Mouse (Mus musculus): Measurements from ENCODE around the gene Fcho1. TPM values are rescaled to one million over a fixed set of nuclear protein-coding genes. Genes with fewer than 3 reads are reported as not detected.

Gene Fcho1
- polyA plus RNA-seq, 1 experiment from 2014 or later, result 6.1 TPM

DNA sequence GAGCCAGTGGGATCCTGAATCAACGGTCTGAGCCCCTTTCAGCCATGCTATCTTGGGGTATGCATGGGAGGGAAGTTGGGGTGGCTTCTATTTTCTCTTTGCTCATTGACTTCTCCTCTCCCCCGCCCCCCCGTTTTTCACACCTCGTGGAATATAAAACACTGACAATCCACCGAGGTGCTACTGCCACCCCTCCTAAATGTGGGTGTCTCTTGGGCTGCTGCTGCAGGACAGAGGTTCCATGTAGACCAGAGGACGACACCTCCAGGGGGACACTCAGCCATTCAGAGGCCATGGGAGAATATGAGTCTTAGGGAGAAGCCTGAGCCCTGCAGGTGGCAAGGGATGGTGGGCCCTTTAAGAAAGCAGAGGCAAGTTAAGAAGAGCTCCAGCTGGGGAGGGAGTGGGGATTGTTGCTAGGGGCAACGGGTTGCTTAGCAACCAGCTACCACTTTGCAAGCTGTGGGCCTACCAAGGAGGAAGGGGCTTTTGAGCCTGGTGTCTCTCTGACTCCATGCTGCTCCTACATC is 5.5 kb downstream of the Fcho1 start:
- Histone ChIP-seq H3K4me2 (ENCODE audit: low read depth, low read length) (no peak overlapping the region), H3K36me3 (ENCODE audit: control insufficient read depth, insufficient read depth, low read length) (no peaks in the 10 kb centered on the region), H3K27me3 (ENCODE audit: control insufficient read depth, insufficient read depth, low read length) (no peaks in the 10 kb centered on the region), H3K4me1 (ENCODE audit: control insufficient read depth, insufficient read depth, low read length) (peaks cover 8% of the 10 kb centered on the region), H3K4me3 (replicated peaks; ENCODE audit: low read length) (no peak overlapping the region), H3K9me3 (replicated peaks; ENCODE audit: control insufficient read depth, low read length) (no peaks in the 10 kb centered on the region), H3K9ac (ENCODE audit: low read length) (no peak overlapping the region), H3K27ac (ENCODE audit: low read length) (no peak overlapping the region)
- WGBS, result 38% methylated on average over 7 of the region's 7 CpGs
- ATAC-seq (ENCODE audit: insufficient read depth, low FRiP score), result no peak

DNA sequence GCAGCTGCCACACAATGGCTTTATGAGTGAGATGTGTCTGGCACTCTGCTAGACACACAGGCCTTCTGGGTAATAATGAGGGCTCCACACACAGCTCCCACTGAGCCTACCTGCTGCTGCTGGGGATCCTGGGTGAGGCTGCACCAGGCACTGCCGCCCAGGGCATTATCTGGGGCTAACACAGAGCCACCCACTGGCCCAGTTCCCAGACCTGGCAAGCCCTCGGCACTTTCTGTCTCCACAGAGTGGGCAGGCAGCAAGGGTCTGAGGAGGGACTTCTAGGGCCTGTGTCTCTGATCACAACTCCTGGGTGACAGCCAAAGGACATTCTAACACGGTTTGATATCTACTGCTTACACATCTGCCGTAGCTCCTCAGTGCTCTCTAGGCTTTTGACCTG is 6.3 kb downstream of the Fcho1 start:
- Histone ChIP-seq H3K27me3 (ENCODE audit: control insufficient read depth, insufficient read depth, low read length) (no peaks in the 10 kb centered on the region), H3K27ac (ENCODE audit: low read length) (no peak overlapping the region), H3K4me2 (ENCODE audit: low read depth, low read length) (no peak overlapping the region), H3K9me3 (replicated peaks; ENCODE audit: control insufficient read depth, low read length) (no peaks in the 10 kb centered on the region), H3K9ac (ENCODE audit: low read length) (no peak overlapping the region), H3K4me3 (replicated peaks; ENCODE audit: low read length) (no peak overlapping the region), H3K4me1 (ENCODE audit: control insufficient read depth, insufficient read depth, low read length) (no peaks in the 10 kb centered on the region), H3K36me3 (ENCODE audit: control insufficient read depth, insufficient read depth, low read length) (no peaks in the 10 kb centered on the region)
- ATAC-seq (ENCODE audit: insufficient read depth, low FRiP score), result no peak
- 59% methylated on average over 4 of the region's 4 CpGs for WGBS

DNA sequence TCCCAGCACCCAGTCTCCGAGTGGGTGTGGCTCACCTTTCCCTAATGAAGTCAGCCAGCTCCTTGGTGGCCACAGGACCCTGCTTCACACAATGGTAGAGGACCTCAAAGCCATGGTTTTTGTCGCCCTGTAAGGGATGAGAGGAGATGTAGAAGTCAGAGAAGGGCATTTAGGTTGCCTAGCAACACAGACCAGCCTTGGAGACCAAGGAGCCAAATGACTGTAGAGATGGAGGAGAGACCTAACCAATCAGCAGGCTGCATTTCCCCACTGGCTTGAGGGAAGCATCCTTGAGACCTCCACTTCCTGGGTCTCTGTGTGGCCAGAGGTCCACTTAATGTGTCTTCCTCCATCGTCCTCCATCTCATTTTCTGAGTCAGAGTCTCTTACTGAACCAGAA is 7.3 kb downstream of the Fcho1 start:
- Histone ChIP-seq H3K9me3 (replicated peaks; ENCODE audit: control insufficient read depth, low read length) (no peaks in the 10 kb centered on the region), H3K36me3 (ENCODE audit: control insufficient read depth, insufficient read depth, low read length) (no peaks in the 10 kb centered on the region), H3K9ac (ENCODE audit: low read length) (no peak overlapping the region), H3K4me3 (replicated peaks; ENCODE audit: low read length) (no peak overlapping the region), H3K4me2 (ENCODE audit: low read depth, low read length) (no peak overlapping the region), H3K4me1 (ENCODE audit: control insufficient read depth, insufficient read depth, low read length) (no peaks in the 10 kb centered on the region), H3K27me3 (ENCODE audit: control insufficient read depth, insufficient read depth, low read length) (no peaks in the 10 kb centered on the region), H3K27ac (ENCODE audit: low read length) (no peak overlapping the region)
- ATAC-seq (ENCODE audit: insufficient read depth, low FRiP score), result no peak
- WGBS, result 29% methylated on average over 3 of the region's 3 CpGs

DNA sequence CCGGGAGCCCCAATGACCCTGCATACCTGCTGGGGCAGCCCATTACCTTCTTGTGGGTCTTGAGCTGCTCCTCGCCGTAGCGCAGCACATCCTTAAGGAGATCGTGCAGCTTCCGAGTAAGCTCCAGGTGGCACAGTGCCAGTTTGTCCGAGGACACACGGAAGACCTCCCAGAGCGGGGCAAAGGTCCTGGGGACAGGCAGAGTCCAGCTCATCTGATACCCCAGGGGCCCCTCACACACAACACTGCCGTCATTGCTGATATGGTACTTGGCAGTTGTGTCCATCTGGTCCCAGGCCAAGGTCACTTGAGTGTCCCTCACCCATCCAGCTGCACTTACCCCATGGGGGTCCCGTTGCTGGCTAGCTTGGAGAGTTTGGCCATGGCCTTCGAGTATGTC is 8.4 kb downstream of the Fcho1 start:
- WGBS, result 75% methylated on average over 12 of the region's 12 CpGs
- no peak for ATAC-seq (ENCODE audit: insufficient read depth, low FRiP score)

DNA sequence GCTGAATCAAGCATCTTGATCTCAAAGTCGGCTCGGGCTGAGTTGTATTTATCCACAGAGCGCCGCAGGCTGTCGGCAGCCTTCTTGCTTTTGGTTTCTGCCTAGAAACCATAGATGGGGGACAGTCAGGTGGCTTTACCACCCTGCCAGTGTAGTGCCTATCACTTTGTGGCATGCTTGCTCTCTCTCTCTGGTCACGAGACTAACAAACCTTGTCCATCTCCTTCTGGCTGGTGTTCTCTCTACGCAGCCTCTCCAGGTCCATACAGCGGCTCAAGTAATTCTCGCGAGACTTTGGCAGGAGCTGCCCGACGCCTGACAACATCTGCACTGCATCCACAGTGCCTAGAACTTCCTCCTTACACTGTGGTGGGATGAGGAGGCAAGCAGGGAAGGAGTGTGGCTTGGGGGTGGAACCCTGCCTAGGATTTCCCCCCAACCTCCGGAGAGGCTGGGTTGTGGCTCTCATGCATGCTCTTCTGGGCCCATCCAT is 8.9 kb downstream of the Fcho1 start:
- Histone ChIP-seq H3K4me1 (ENCODE audit: control insufficient read depth, insufficient read depth, low read length) (no peaks in the 10 kb centered on the region), H3K27ac (ENCODE audit: low read length) (no peak overlapping the region), H3K36me3 (ENCODE audit: control insufficient read depth, insufficient read depth, low read length) (no peaks in the 10 kb centered on the region), H3K9me3 (replicated peaks; ENCODE audit: control insufficient read depth, low read length) (no peaks in the 10 kb centered on the region), H3K4me3 (replicated peaks; ENCODE audit: low read length) (no peak overlapping the region), H3K4me2 (ENCODE audit: low read depth, low read length) (no peak overlapping the region), H3K9ac (ENCODE audit: low read length) (no peak overlapping the region), H3K27me3 (ENCODE audit: control insufficient read depth, insufficient read depth, low read length) (no peaks in the 10 kb centered on the region)
- 85% methylated on average over 13 of the region's 13 CpGs for WGBS
- no peak for ATAC-seq (ENCODE audit: insufficient read depth, low FRiP score)

More for the DNA sequence above, 8.4 kb downstream of the Fcho1 start:
- Histone ChIP-seq H3K36me3 (ENCODE audit: control insufficient read depth, insufficient read depth, low read length) (no peaks in the 10 kb centered on the region), H3K4me2 (ENCODE audit: low read depth, low read length) (no peak overlapping the region), H3K9me3 (replicated peaks; ENCODE audit: control insufficient read depth, low read length) (no peaks in the 10 kb centered on the region), H3K27ac (ENCODE audit: low read length) (no peak overlapping the region), H3K27me3 (ENCODE audit: control insufficient read depth, insufficient read depth, low read length) (no peaks in the 10 kb centered on the region), H3K4me3 (replicated peaks; ENCODE audit: low read length) (no peak overlapping the region), H3K4me1 (ENCODE audit: control insufficient read depth, insufficient read depth, low read length) (no peaks in the 10 kb centered on the region), H3K9ac (ENCODE audit: low read length) (no peak overlapping the region)

DNA sequence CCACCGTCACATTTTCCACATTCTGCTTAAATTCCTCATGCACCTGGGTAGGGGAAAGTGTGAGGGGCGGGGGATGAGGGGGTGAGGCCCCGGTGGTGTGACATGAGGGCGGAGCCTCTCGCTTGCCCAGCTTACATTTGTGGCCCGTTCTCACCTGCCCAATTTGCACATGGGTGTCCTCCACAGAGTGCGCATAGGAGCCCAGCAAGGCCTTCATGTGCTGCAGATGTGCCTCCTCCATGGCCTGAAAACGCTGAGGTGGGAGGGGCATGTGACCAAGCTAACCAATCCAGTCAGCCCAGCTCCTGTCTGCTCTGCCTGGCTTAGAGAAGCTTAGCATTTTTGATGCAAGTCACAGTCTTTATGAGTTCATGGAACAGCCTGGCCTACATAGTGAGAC is 10.0 kb downstream of the Fcho1 start:
- Histone ChIP-seq H3K27ac (ENCODE audit: low read length) (no peak overlapping the region), H3K4me1 (ENCODE audit: control insufficient read depth, insufficient read depth, low read length) (no peaks in the 10 kb centered on the region), H3K27me3 (ENCODE audit: control insufficient read depth, insufficient read depth, low read length) (no peaks in the 10 kb centered on the region), H3K9me3 (replicated peaks; ENCODE audit: control insufficient read depth, low read length) (no peaks in the 10 kb centered on the region), H3K36me3 (ENCODE audit: control insufficient read depth, insufficient read depth, low read length) (no peaks in the 10 kb centered on the region), H3K4me3 (replicated peaks; ENCODE audit: low read length) (no peak overlapping the region), H3K4me2 (ENCODE audit: low read depth, low read length) (no peak overlapping the region), H3K9ac (ENCODE audit: low read length) (no peak overlapping the region)
- 30% methylated on average over 8 of the region's 8 CpGs for WGBS
- ATAC-seq (ENCODE audit: insufficient read depth, low FRiP score), result no peak

DNA sequence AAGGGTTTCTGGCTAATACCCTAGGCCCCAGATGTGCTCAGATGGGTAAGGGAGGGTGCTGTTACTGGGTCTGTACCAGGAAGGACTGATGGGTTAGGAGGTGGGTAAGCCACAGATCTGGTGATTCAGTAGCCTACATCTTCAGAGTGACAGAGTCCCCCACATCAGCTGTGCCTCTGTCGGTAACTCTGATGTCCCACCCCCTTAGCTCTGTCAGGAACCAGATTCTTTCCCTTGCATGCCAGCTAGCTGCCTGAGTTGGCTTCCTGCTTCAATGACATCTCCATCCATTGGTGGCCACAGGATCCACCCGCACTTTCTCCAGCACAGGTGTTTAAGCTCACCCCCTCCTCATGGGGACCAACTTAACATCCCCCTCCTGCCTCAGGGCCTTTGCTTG is 13.9 kb downstream of the Fcho1 start:
- H3K27me3 ChIP-seq (ENCODE audit: control insufficient read depth, insufficient read depth, low read length), result peaks cover 4% of the 10 kb centered on the region
- no peak overlapping the region for H3K4me3 ChIP-seq (replicated peaks; ENCODE audit: low read length)
- no peak overlapping the region for H3K9ac ChIP-seq (ENCODE audit: low read length)
- no peaks in the 10 kb centered on the region for H3K9me3 ChIP-seq (replicated peaks; ENCODE audit: control insufficient read depth, low read length)
- 0 out of 2 replicates have a peak, but pooled peaks cover 2% of the 10 kb centered on the region for H3K4me1 ChIP-seq (ENCODE audit: control insufficient read depth, insufficient read depth, low read length)
- no peak overlapping the region for H3K27ac ChIP-seq (ENCODE audit: low read length)
- no peak for ATAC-seq (ENCODE audit: insufficient read depth, low FRiP score)
- no peaks in the 10 kb centered on the region for H3K36me3 ChIP-seq (ENCODE audit: control insufficient read depth, insufficient read depth, low read length)
- 85% methylated on average over 2 of the region's 2 CpGs for WGBS
- no peak overlapping the region for H3K4me2 ChIP-seq (ENCODE audit: low read depth, low read length)

DNA sequence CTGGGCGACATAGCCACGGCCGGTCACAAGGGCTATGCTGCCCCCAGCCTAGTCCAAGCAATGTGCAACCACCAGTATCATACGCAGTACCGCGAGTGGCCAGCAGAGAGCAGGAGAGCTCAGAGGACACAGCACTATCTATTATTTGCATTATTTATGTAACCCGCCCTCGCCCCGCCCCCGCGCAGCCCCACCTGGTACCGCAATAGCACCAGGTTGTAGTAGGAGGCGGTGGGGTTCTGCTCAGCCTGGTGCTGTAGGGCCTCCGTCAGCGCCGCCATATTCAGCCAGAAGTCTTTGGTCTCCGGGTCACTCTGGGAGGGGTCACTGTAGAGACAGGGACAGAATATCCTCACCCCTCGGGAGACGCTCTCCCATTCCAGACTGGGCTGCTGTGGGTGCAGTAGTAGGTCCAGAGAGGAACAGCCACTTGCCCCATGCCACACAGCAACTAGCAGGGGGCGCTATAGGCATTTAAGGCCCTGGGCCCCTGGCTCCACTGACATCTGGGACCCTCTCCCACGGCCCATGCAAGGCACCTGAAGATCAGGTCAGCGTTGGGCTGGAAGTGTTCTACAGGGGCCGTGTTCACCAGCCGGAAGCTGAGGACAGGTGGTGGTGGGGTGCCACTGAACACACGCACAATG is 15.6 kb downstream of the Fcho1 start:
- Histone ChIP-seq H3K4me2 (ENCODE audit: low read depth, low read length) (peak overlapping the region; percentile 44), H3K27me3 (ENCODE audit: control insufficient read depth, insufficient read depth, low read length) (peaks cover 4% of the 10 kb centered on the region), H3K9me3 (replicated peaks; ENCODE audit: control insufficient read depth, low read length) (no peaks in the 10 kb centered on the region), H3K27ac (ENCODE audit: low read length) (no peak overlapping the region), H3K4me3 (replicated peaks; ENCODE audit: low read length) (peak overlapping the region; percentile 15; the same call in 1 of the 2 replicates), H3K4me1 (ENCODE audit: control insufficient read depth, insufficient read depth, low read length) (0 out of 2 replicates have a peak, but pooled peaks cover 2% of the 10 kb centered on the region), H3K9ac (ENCODE audit: low read length) (0 out of 2 replicates have a peak overlapping the region, but pooled peaks have one; percentile 14), H3K36me3 (ENCODE audit: control insufficient read depth, insufficient read depth, low read length) (no peaks in the 10 kb centered on the region)
- WGBS, result 22% methylated on average over 25 of the region's 25 CpGs
- peak; percentile 71 for ATAC-seq (ENCODE audit: insufficient read depth, low FRiP score)

DNA sequence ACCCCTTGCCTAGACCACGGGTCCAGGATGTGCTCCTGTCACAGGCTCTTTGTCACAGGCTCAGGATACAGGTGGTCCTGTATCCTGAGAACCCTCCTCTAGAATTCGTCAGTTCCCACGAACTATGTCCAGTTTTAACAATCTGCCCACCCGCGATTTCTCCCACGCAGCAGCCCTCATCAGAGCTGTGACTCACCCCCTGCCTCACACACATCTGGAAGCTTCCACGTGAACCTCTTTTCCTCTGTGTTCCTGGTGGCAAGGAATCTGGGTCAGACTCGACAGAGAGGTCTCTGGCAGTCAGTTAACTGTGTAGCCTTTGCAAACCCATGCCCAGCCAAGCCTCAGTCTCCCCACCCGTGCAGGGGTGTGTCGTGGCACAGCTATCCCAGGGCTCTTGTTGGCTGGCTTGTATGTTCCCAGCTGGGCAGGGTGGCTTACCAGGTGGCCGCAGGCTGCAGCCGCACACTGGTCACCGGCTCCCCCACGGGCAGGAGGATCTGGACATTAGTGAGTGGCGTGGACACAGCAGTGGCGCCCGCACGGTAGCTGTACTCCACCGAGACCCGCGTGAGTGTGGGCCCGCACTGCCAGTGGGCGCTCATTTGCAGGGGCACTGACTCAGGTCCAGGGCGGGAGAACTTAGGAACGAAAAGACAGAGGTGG is 16.2 kb downstream of the Fcho1 start:
- Histone ChIP-seq H3K4me3 (replicated peaks; ENCODE audit: low read length) (peak overlapping the region; percentile 15; the same call in 1 of the 2 replicates), H3K27me3 (ENCODE audit: control insufficient read depth, insufficient read depth, low read length) (peaks cover 4% of the 10 kb centered on the region), H3K9me3 (replicated peaks; ENCODE audit: control insufficient read depth, low read length) (no peaks in the 10 kb centered on the region), H3K36me3 (ENCODE audit: control insufficient read depth, insufficient read depth, low read length) (no peaks in the 10 kb centered on the region), H3K4me1 (ENCODE audit: control insufficient read depth, insufficient read depth, low read length) (0 out of 2 replicates have a peak, but pooled peaks cover 2% of the 10 kb centered on the region), H3K4me2 (ENCODE audit: low read depth, low read length) (peak overlapping the region; percentile 44), H3K9ac (ENCODE audit: low read length) (0 out of 2 replicates have a peak overlapping the region, but pooled peaks have one; percentile 14), H3K27ac (ENCODE audit: low read length) (no peak overlapping the region)
- ATAC-seq (ENCODE audit: insufficient read depth, low FRiP score), result peak; percentile 3; the same call in 1 of the 2 replicates
- WGBS, result 39% methylated on average over 25 of the region's 25 CpGs
